Mouse (Mus musculus) bone marrow macrophage, adult 2 months (primary cell): ENCODE measurements around the gene Nif3l1.

Experiments
- CTCF ChIP-seq: IDR thresholded peaks from 2 replicates; pipeline ENCODE4 v1.5.1; 2012; ENCODE audit warnings: low read depth, mild to moderate bottlenecking, low read length, moderate library complexity
- POLR2A ChIP-seq: IDR thresholded peaks from 2 replicates; pipeline ENCODE4 v1.6.1; 2012; ENCODE audit warnings: mild to moderate bottlenecking, low read depth, low read length, borderline replicate concordance

GRCm38 (mm10) chr1:58445143-58445722 is at the start of gene Nif3l1, which contains the start of gene Ppil3:
- TF ChIP-seq CTCF (no peak), POLR2A (no peak)
